Mouse (Mus musculus) gastrocnemius, postnatal 10 days (tissue): ENCODE measurements at regions not wholly inside any gene's neighbourhood (a gene's known extent, or its start where the extent isn't known, plus 50 kb on each side); places are given as distances from the start of the nearest gene placed in this dataset.

Experiments used
- DNase-seq: peaks from one replicate; pipeline ENCODE4 v3.0.0; 2021; ENCODE audit warnings: mixed read lengths

- no peak for DNase-seq
Measured at GRCm38 (mm10) chr3:53393945-53394344, 69.2 kb downstream of the Nhlrc3 start.

GRCm38 (mm10) chr3:53381704-53382581, 81.2 kb downstream of the Nhlrc3 start:
- DNase-seq = no peak

- no peak for DNase-seq
Measured at GRCm38 (mm10) chr3:53379519-53380181, 83.5 kb downstream of the Nhlrc3 start.

DNA sequence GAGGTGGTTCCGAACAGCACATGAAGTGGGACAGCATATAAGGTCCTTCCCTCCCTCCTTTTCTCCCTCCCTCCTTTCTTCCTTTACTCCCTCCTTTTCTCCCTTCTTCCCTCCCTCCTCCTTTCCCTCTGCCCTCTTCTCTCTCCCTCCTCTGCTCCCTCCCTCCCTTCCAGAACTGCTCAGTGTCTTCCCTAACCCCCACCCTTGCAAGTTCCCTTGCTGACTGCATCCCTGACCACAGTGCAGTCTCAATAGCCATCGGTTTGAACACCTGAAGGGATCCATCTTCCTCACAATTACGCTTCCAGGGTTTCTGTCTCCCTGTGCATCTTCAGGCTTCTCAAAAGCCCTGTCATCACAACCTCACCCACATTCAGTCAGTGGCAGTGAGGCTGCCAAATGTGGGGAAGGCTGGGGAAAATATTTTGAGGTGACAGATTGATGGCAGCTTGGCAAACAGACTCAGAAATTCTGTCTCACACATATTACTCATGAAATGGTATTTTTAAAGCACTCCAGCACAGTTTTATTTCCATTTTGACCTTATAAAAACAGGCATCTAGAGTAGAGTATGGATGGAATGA, 86.2 kb downstream of the Nhlrc3 start:
- no peak for DNase-seq

DNA sequence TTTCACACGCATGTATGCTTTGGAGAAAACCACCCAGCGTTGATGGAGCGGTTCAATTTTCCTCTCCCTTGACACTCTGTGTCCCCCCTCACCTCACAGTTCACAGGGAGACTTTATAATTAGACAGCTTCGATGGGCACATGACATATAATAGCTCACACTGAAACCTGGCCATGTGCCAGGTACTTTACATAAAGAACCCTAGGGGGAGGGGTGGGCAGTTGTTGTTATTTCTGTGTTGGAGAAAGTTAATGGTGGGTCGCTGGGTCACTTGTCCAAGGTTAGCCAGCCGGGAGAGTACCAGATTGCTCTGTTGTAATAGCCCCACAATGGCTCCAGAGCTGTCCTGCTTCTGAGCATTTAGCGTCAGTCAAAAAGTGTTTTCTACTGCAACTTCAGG, 90.2 kb downstream of the Nhlrc3 start:
- DNase-seq = no peak

DNA sequence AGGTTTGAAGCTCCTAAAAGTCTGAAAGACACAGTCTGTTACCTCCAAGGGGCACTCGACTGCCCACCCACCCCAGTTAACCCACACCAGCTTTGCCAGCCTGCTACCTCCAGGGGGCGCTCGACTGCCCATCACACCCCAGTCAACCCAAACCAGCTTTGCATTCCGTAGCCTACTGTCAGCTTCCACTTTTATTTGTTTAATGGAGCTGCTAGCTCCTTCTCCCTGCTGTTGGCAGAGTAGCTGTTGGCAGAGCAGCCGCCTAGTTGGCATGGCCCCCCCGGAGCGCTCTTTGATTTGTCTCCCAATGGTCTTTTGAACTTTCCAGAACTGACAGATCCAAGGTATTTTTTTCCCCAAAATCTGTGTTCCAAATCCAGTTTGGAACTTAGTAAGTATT, 91.2 kb downstream of the Nhlrc3 start:
- DNase-seq = peak; percentile 26

- no peak for DNase-seq
Measured at GRCm38 (mm10) chr3:53361202-53361601, 101.9 kb downstream of the Nhlrc3 start.

- no peak for DNase-seq
Measured at GRCm38 (mm10) chr3:53353693-53354092, 109.4 kb downstream of the Nhlrc3 start.

DNA sequence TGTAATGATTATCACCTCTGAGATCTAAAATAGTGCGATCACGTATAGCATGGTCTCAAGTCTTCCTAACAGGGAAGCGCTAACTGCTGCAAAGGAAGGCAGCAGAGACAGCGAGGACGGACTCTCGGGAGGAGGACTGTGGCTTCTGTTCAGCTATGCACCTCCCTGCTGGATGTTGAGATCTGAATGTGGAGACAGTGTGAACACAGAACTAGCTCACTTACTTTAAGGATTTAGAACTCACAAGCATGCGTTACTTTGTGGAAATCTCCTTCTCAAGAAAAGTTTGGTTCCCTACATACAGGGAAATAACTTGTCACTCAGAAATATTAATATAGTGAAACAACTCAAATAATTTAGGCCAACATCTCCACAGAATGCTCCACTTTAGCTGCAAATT, 109.8 kb downstream of the Nhlrc3 start:
- no peak for DNase-seq

GRCm38 (mm10) chr3:53343638-53344037, 119.5 kb downstream of the Nhlrc3 start:
- DNase-seq = no peak

- DNase-seq = no peak
Measured at GRCm38 (mm10) chr3:53341304-53342206, 121.6 kb downstream of the Nhlrc3 start.

- DNase-seq = no peak
Measured at GRCm38 (mm10) chr3:53338571-53338970, 124.6 kb downstream of the Nhlrc3 start.

GRCm38 (mm10) chr3:53334051-53334450, 129.1 kb downstream of the Nhlrc3 start:
- no peak for DNase-seq

- DNase-seq = peak; percentile 34
Measured at GRCm38 (mm10) chr3:53329528-53329927, 133.6 kb downstream of the Nhlrc3 start.

GRCm38 (mm10) chr3:53327424-53327823, 135.7 kb downstream of the Nhlrc3 start:
- no peak for DNase-seq

- no peak for DNase-seq
Measured at GRCm38 (mm10) chr3:53326967-53327366, 136.2 kb downstream of the Nhlrc3 start.

GRCm38 (mm10) chr3:53325080-53325479, 138.1 kb downstream of the Nhlrc3 start:
- DNase-seq = no peak

GRCm38 (mm10) chr3:53324386-53324785, 138.7 kb downstream of the Nhlrc3 start:
- no peak for DNase-seq

DNA sequence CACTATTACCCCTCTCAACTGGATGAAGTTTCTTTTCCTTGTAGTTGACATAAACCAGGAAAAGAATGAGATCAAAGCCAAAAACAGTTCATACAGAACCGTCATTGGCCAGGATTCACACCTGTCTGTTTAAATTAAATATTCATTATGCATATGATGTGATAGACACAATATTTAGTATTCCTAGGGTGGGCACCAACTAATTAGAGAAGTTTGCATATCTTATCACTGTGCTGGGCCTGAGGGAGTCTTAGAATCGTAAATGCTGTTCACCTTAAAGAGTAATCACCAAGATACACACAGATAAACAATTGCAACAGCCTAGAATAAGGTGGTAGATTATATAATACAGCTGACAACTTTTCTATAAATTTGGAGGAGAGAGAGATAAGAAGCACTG, 147.7 kb downstream of the Nhlrc3 start:
- DNase-seq = no peak
